Mouse (Mus musculus) left cerebral cortex, postnatal 4 days (tissue): ENCODE results near the gene Cct3. TPM values are rescaled to one million over a fixed set of nuclear protein-coding genes. Genes with fewer than 3 reads are reported as not detected.
"Not testable (repeated sequence)": the region's sequence is repeated elsewhere in the genome, so short reads cannot be mapped to it uniquely, and the experiment has no call there.

Source experiments
- DNase-seq: peaks from one replicate; pipeline ENCODE4 v3.0.0-alpha.2; 2022
- intact Hi-C: fragments of 180-260 bp; cut with DNase I; formaldehyde crosslinking; loops from one replicate; pipeline ENCODE4 v1.15.1; 2025
- total RNA-seq, 2 experiments: library from RNA; stranded (reverse); gene quantifications; 2 replicates each; pipeline ENCODE4 v1.2.3; 2021

Gene Cct3
- total RNA-seq, 2 experiments from 2014 or later: 309 to 317 TPM

- DNase-seq, intact Hi-C loops: not testable (repeated sequence)
These were observed 8.7 kb upstream of the Cct3 start for GRCm38 (mm10) chr3:88288133-88288713.

DNA sequence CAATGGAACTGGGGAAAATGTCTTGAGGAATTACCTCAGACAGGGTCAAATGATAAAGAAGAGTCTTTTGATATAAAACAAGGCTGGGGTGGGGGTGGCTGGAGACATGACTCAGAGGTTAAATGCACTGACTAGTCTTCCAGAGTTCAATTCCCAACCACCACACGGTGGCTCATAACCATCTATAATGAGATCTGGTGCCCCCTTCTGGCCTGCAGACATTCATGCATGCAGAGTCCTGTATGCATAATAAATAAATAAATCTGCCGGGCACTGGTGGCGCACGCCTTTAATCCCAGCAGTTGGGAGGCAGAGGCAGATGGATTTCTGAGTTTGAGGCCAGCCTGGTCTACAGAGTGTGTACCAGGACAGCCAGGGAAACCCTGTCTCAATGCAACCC lies 4.9 kb upstream of the Cct3 start:
- intact Hi-C loops: no loop called here
- DNase-seq: peak; percentile 23

DNA sequence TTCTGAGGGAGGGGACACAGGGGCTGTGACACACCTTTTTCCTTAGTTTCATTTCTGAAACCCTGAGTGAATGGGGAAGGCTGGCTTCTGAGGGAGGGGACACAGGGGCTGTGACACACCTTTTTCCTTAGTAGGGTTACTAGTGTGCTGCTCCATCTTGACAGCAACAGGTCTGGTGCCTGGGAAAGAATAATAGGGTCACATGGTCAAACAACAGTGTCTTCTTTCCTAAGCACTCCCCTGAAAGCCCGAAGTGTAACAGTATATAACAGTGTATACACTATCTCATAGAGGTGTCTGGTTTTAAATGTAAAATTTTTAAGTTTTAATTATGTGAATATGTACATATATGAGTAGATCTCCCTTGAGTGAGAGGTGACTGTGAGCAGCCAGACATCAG lies 1.6 kb upstream of the Cct3 start:
- DNase-seq, intact Hi-C loops: not testable (repeated sequence)

DNA sequence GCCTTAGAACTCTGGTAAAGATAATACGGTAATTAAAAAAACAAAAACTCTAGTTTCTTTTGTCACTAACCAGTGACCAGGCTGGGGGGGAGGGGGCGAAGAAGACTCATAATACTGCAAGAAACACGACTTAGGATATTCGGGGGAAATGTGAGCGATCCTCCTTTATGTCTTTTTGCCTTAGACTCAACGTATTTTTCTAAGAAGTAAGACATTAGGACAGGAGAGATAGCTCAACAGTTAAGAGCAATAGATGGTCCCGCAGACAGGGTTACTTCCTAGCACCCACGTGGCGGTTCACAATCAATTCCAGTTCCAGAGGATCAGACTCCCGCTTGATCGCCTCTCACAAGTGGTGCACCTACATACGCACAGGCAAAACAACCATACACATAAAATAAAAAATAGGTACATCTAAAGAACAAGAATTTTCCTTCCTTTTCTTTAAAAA lies 781 bp upstream of the Cct3 start:
- DNase-seq: peak; percentile 24
- intact Hi-C loops: no loop called here

GRCm38 (mm10) chr3:88297321-88297851 lies 470 bp downstream of the Cct3 start:
- intact Hi-C loops: no loop called here
- no peak for DNase-seq

- intact Hi-C loops: no loop called here
- no peak for DNase-seq
These were observed 2.3 kb downstream of the Cct3 start for GRCm38 (mm10) chr3:88299172-88299571.

DNA sequence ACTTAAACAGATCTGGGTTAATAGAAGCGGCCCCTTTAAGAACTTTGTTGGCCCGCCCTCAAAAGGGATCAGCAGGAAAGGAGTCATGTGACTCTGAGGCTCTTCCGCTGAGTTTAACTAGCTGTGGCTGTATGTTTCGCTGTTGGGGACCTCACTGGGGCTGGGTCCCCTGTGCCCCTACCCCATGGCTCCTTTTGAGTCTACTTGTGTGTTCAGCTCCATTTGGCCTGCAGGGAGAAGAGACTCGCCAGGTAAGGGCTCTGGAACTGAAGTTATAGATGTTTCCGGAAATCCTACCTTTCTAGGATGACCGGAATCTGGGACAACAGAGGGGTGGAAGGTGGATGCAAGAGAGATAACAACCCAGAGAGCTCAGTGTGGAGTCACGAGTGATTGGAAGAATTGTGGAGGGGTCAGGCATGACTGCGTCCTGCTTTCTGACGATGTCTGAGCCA lies 28.1 kb downstream of the Cct3 start, which contains the start of gene Glmp:
Gene Glmp, plus strand, starts transcription at position 73 of the 455 bp plus-strand sequence.
- intact Hi-C loops: no loop called here

DNA sequence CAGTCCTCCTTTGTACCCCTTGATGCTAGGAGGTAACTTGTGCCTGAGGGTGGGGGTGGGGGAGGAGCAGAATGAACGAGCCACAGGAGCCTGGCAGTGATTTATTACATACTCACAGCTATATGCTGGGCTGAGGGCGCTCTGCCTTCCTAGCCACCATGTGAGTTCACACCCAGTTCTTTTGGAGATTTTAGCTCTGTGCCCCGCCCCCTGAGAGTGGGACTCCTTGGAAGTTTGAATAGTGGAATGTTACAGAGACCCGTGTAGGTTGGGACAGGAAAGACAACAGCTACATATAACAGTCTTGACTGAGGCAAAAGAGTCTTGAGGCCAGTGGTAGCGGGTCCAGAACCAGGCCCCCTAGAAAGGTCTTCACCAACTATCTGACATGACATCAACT lies 32.0 kb downstream of the Cct3 start:
- intact Hi-C loops: no loop called here

More for the DNA sequence above, 28.1 kb downstream of the Cct3 start, which contains the start of gene Glmp:
- peak; percentile 47 for DNase-seq

DNA sequence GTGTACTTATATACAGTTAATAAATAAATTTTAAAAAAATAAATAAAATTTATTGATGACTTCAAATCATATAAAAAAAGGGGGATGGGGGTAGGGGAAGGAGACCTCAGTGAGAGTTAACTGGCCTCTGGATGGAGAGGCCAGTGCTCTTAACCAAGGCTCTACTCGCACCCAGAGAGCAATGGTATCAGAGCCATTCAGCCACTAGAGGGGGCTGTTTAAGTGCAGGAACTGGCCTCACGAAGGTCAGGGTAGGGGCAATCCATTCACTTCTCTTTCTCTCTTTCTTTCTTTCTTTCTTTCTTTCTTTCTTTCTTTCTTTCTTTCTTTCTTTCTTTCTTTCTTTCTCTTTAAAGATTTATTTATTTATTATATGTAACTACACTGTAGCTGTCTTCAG lies 34.4 kb downstream of the Cct3 start:
- intact Hi-C loops: no loop called here
- no peak for DNase-seq

More for the DNA sequence above, 32.0 kb downstream of the Cct3 start:
- DNase-seq: no peak

DNA sequence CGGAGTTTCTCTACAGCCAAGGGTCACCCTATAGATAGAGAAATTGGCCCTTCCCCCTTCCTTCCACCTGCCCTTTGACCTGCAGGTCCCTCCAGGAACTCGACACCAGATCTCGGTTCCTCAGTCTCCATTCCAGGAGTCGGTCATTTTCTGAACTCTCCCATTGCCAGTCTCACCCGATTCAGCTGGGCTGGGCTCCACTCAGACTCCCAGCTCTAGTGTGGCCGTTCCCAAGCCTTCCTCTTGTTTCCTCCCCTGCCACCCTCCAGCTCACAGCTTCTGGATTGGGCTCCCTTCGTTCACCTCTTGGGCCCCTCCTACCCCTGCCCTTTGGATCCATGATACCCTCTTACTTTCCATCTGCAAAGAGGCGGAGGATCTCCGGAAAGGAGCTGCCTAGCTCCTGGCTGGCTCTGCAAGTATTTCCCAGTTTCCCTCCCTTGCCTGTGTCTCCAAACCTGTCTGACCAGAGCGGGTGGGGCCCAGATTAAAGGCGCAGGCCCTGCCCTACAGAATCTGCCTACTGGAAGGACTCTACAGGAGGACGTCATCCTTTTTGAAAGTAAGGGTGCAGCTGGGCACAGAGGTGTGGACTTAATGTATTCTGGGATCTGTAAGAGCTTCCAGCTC lies 37.2 kb downstream of the Cct3 start:
- no peak for DNase-seq
- intact Hi-C loops: no loop called here

DNA sequence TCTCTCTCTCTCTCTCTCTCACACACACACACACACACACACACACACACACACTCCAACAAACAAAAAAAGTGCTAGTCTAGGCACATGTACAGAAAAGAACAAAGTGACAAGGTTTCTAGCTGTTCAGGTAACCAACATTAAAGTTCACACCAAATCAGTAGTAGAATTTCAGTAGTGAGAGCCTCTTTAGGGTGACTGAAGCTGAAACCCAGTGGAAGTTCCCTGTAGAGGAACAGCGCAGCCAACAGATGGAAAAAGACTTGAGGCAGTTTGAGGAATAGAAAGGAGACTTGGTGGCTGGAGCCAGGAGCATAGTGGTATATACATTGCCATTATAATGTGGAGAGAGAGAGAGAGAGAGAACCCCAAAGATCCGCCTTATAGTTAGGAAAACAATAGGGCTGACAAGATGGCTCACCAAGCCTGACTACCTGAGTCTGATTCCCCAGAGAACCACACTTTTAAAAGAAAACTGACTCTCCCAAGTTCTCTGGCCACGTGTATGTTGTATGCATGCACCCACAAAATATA lies 38.1 kb downstream of the Cct3 start:
- DNase-seq: no peak
- intact Hi-C loops: no loop called here

- intact Hi-C loops: no loop called here
- no peak for DNase-seq
These were observed 38.6 kb downstream of the Cct3 start for GRCm38 (mm10) chr3:88335436-88336053.

- intact Hi-C loops: no loop called here
- peak; percentile 97 for DNase-seq
These were observed 39.4 kb downstream of the Cct3 start, which contains the start of the genes Tmem79 and Smg5 for GRCm38 (mm10) chr3:88336058-88337013. Tmem79 (minus strand) TSS chr3:88336148. Smg5 (plus strand) TSS chr3:88336260.

- intact Hi-C loops: no loop called here
- DNase-seq: no peak
These were observed 40.6 kb downstream of the Cct3 start for GRCm38 (mm10) chr3:88337367-88338020.

DNA sequence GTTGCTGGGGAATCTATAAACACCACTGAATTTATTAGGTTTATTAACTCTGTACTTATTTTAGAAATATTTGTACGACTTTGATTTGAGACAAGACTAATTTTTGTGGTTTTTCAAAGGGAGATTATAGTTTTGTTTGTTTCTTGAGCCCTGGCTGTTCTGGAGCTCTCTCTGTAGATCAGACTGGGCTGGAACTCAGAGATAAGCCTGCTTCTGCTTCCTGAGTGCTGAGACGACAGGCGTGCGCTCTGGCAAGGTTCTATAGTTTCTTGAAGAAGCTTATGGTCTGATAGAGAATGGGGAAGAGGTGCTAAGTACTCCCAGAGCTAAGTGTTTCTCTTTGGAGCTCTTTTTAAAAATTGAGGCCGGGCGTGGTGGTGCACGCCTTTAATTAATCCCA lies 41.4 kb downstream of the Cct3 start:
- no peak for DNase-seq
- intact Hi-C loops: no loop called here

GRCm38 (mm10) chr3:88339006-88339405 lies 42.1 kb downstream of the Cct3 start:
- intact Hi-C loops: no loop called here
- DNase-seq: no peak

GRCm38 (mm10) chr3:88350732-88351131 lies 53.8 kb downstream of the Cct3 start:
- intact Hi-C loops: loop anchor here (5.0 kb wide), 1 partner anchor 33 kb away; no protein-coding TSS in a partner anchor
- no peak for DNase-seq

GRCm38 (mm10) chr3:88352907-88353306 lies 56.0 kb downstream of the Cct3 start:
- intact Hi-C loops: loop anchor here (5.0 kb wide), 1 partner anchor 36 kb away; no protein-coding TSS in a partner anchor
- DNase-seq: no peak

GRCm38 (mm10) chr3:88354396-88355165 lies 57.7 kb downstream of the Cct3 start:
- DNase-seq: no peak
- intact Hi-C loops: loop anchor here (5.0 kb wide), 1 partner anchor 37 kb away; no protein-coding TSS in a partner anchor
